Mouse (Mus musculus): ENCODE results near the gene Ccnl1. TPM values are rescaled to one million over a fixed set of nuclear protein-coding genes. Genes with fewer than 3 reads are reported as not detected.

Ccnl1 gene
- total RNA-seq, 2 experiments from 2014 or later, result 80.0 to 129 TPM

DNA sequence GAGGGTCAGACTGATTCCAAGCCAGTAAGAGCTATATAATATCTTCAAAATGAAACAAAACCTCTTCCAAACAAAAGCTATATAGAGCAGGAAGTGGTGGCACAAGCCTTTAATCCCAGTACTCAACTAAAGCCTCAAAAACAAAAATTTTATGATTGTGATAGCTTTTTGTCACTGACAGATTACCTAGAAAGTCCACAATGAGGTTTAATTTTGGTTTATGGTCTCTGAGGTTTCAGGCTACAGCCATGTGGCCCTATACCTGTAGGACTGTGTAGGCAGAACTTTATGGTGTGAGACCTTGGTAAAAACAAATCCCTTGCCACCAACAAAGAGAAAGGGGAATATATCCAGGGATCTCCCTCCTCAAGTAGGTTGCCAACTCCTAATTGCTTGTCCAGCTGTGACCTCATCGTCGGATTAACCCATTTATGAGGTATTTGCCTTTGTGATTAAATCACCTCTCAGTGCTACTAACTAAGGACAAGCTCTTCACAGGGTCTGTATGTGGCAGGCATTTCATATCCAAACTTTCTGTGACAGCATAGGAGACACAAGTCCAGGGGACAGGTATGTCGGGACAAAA, 1.5 kb upstream of the Ccnl1 start:
- no peak for DNase-seq

DNA sequence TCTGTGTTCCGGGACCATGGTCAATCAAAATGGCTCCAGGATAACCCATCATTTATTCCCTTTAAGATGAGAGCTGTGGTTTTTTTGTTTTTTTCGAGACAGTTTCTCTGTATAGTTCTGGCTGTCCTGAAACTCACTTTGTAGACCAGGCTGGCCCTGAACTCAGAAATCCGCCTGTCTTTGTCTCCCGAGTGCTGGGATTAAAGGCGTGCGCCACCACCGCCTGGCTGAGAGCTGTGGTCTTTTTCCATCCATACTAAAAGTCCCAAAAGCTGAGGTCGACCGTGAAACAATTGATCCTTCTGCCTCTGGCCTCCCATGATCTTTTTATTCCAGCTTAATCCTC, 764 bp upstream of the Ccnl1 start:
- peak in 1 of 2 experiments; percentile 27 for DNase-seq

DNA sequence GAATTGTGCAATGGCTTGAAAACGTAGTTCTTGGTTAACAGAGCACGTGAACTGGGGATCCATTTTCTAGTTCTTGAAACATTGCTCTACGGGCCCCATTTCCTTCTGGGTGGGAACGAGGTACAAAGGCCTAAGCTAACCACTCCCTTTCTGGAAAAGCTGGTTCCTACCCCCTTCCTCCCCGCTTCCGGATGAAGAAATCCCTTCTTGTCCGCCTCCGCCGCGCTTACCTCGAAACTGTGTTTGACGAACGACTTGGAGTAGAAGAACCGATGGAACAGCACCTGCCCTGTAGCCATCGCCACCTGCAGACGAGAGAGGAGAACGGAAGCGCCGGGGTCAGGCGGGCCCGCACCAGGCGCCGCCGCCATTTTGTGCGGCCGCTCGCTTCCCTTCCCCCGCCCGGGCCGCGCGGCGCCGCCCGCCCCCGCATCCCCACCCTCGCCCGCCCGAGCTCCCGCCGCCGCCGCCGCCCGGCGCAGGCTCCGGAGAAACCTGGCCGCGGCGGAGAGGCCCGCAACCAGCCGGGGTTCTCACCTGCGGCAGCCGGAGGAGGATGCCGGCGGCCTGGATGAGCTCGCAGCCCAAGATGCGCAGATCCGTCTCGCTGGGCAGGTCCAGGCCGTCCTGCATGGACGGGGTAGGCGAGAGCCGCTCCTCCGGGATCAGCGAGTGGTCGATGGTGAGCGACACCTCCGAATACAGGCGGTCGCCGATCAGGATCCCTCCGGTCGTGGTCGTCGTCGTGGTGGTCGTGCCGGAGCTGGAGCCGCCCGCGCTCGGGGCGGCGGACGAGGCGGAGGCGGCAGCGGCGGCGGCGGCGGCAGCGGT, 563 bp downstream of the Ccnl1 start:
- peak; percentile 43 to 68 for DNase-seq

DNA sequence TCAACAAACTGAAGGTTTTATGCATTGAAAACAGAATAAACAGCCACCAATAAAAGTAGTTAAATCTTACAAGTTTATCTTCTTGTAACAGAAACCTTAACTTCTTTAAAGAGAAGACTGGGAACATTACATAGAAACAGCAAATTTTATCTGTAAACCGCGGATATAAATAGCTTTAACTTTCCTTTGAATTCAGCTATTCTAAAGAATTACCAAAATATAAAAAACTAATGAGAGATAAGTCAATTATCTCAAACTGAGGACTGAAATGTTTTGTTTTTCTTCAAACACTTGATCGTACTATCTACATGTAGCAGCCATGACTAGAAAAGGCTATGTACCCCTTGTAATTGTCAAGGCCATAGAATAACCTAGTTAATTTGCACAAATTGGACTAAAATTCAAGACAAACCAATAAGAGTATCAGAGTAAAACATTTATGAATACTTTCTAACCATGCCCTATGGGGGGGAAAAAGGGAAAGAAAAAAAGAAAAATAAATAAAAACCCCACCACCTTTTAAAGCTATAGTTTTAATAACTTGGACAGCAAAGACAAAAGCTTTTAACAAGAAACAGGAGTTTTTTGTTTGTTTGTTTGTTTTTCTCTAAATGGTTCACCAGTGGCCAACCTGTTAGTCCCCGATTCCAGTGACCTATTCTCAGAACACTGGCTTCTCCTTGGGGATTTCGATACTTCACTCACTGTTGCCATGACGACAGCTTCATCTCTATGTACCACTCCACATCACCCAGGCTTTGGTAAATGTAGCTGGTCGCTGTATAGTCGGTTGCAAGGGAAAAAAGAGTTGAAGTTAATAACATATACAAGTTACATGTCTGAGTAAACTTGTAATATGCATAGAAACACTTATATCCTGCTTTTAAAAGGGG, 3.3 kb downstream of the Ccnl1 start:
- DNase-seq, result peak in 1 of 2 experiments; percentile 26

DNA sequence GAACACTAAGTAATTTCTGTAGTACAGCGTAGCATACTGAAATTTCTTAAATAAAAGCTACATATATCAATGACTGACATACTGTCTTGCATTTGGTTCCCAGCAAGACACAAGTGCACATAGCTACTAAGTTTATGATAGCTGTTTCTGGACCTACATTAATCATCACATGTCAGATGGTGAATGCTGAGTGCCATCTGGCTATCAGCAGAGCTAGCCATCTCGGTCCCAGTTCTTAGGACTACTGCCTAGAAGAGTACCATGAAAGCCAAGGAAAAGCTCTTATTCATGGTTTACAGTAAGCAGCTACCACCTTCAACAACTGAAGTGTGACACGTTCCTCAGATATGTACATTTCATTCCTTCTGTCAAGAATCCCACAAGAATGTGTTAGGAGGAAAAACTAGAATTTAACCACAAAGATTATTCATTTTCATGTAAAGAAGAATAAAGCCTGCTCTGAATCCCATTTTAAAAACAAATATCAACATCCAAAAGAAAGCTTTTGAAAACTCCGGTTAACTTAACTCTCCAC, 7.2 kb downstream of the Ccnl1 start:
- DNase-seq, result no peak

DNA sequence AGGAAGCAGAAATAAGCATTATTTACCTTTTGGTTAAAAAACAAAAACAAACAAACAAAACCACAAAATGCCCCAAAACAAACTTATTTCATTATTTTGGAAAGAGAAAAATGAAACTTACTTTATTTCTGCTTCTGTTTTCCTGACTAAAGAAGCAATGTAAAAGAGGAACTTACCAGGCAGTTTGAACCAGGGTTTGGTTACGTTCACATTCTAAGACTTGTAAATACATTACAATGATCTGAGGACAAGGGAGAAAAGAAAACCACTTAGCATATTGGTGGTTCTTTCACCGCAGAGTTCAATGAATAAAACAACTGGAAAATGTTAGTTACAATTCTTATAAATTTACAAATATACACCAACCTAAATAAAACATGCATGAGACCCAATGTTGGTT, 7.7 kb downstream of the Ccnl1 start:
- no peak for DNase-seq

DNA sequence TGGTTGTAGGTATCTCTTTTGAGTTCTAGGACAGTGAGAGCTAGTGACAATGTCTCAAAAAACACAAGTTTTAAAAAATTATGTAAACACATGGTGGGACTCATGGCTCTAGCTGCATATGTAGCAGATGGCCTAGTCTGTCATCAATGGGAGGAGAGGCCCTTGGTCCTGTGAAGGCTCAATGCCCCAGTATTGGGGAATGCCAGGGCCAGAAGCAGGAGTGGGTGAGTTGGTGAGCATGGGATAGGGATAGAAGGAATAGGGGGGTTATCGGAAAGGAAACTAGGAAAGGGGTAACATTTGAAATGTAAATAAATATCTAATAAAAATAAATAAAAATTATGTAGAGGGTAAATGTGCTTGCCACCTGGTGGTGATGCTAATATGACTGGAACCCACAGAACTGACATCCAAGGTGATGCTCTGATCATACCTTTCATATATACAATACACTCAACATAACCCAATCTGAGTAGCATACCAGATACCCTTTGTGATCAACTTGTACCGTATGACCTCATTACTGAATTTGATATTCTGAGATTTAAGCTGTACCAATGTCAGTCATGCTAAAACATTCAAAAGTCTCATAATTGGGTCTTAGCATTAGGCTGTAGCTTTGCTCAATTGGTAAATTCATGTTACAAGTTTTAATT, 12.6 kb downstream of the Ccnl1 start:
- no peak for DNase-seq

DNA sequence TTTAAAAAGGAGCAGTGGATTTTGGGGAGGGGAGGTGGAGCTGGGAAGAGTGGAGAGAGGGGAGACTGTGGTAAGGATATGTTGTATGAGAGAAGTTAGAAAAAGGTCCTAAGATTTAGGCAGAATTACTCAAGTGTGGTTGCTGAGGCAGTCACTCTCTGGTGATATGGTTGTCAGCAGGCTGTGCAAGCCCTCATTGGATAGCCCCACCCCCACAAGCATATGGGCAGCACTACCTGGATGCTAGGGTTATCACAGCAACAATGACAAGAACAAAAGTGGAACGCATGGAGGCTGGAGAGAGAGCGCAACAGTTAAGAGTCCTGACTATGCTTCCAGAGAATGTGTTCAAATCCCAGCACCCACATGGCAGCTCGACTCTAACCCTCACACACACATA, 13.3 kb downstream of the Ccnl1 start:
- no peak for DNase-seq

DNA sequence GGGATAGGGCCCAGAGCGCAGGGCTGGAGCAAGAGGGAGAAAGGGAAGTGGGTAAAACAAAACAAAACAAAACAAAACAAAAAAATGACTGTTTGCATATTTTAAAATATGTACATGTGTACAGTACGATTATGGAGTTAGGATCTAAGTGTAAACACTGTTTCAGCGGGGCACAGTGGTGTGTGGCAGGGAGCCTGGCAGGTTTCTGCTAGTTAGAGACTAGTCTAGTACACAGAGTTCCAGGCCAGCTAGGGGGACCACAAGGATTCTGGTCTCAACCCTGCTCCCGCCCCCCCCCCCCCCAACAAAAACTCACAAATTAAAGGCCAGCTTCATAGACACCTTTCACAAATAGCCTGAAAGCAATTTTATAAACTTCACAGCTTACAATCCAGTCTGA, 14.6 kb downstream of the Ccnl1 start:
- no peak for DNase-seq

DNA sequence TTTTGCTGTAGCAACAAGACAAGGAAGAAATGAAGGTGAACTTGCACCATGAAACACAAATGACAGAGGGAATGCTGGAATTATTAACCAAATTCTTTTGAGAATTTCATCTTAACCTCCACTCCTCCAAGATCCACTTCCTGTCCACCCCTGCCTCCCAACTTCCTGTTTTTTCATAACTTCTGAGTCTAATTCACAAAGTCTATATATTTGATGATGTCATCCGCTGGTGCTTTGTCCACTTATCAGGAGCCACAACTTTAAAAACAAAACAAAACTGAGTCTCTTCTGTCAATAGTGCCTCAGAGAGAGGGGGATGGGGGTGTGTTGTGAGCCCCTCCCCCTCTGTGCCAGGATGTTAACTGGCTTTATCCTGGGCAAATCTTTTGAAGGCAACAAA, 17.0 kb downstream of the Ccnl1 start:
- no peak for DNase-seq

DNA sequence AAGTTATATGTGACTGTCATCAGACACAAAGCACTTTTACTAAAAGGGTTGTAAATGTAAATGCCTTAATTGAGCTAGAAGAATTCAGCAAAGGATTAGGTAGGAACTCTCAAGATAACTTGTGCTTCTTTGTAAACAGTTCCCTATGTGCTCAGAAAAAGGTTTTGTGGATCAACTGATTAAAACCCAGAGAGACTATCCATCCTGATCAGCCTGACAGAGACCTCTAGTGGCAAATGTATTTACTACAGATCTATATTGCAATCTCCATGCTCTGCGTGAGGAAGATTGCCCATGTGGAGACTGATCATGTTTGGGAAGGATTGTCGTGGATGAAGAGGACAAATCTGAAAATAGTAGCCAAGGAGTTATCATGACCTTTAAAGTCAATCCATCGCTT, 19.8 kb downstream of the Ccnl1 start:
- no peak for DNase-seq

DNA sequence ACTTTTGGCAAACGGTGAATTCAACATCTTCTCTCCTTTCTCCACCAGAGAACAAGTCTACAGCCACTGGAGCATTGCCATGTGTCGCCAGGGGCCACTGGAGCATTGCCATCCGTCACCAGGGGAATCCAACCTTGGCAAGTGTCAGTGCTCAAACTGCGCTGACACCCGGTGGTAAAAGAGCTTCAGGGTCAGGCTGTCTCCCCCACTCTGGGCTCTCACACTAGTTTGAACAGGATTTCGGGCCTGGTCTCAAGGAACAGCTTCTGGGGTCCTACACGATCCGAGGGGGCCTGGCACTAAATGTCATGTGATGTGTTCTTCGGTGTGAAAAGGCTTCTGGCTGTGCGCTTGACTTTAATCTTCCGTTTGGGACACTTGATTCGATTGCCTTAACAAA, 21.7 kb downstream of the Ccnl1 start:
- peak in 1 of 2 experiments; percentile 36 for DNase-seq

DNA sequence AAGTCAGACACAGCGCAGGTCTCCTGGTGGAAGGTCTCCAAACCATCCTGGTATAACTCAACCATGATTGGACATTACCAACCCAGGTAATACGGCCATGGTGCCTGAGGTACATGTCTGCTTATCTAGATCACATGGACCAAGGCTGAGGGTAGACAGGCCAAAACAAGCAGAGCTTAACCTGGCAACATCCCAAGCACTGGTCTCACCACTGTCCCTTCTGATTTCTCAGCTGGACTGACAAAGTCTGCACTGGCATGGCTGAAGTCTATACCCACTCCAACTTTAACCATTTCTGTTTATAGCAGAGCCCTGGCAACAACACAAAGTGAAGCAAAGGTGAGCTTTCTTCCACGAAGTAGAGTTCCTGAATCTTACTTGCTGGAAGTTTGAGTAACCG, 22.9 kb downstream of the Ccnl1 start:
- peak in 1 of 2 experiments; percentile 18 for DNase-seq

DNA sequence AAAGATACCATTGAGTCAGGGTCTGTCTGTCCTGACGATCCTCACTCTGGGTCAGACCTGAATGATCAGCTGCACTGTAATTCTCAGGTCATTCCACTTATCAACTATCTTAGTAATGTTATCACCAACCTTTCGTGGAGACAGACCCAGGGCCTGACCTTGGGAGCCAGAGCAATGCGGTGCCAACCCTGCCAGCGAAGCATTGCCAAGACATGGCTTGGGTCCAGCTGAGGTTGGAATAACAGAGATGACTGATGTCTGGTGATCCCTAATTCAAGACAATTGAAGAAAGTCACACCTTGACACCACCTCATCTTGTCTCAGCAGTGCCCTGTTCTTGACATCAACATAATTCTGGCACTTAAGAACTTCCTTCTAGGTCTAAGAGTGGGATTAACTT, 24.3 kb downstream of the Ccnl1 start:
- peak; percentile 81 to 85 for DNase-seq

DNA sequence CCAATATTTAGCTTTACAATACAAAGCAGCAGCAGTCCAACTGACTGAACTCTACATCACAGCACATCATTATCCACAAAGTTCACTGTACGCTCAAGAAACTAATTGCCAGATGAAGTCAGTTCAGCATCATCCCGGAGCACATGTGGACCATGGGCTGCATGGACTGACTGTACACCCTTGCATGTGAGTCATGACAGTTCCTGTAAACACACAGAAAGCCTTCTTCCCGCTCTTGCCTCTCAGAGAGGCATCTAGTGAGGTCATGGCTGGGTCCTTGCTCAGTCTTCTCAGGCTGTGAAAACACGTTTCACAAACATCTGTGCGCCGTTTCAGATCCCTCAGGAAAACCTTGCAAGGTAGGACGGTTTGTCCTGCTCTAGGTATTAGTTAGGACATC, 26.5 kb downstream of the Ccnl1 start:
- no peak for DNase-seq

DNA sequence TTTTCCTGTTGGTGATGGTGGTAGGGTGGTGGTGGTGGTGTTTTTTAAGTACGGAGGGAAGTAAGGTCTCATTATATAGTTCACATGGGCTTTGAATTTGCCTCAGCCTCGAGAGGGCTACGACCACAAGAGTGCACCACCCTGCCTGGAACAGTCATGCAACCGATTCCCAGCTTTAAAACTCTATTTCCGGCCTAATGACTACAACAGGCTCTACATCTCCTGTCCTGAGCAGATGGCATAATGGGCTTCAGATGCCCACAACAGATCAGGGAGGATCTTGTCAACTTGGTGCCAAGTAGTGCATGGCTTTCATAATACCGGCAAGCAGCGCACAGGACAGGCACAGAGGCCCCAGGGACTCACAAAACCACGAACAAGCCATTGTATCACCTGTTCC, 27.4 kb downstream of the Ccnl1 start:
- DNase-seq, result no peak

DNA sequence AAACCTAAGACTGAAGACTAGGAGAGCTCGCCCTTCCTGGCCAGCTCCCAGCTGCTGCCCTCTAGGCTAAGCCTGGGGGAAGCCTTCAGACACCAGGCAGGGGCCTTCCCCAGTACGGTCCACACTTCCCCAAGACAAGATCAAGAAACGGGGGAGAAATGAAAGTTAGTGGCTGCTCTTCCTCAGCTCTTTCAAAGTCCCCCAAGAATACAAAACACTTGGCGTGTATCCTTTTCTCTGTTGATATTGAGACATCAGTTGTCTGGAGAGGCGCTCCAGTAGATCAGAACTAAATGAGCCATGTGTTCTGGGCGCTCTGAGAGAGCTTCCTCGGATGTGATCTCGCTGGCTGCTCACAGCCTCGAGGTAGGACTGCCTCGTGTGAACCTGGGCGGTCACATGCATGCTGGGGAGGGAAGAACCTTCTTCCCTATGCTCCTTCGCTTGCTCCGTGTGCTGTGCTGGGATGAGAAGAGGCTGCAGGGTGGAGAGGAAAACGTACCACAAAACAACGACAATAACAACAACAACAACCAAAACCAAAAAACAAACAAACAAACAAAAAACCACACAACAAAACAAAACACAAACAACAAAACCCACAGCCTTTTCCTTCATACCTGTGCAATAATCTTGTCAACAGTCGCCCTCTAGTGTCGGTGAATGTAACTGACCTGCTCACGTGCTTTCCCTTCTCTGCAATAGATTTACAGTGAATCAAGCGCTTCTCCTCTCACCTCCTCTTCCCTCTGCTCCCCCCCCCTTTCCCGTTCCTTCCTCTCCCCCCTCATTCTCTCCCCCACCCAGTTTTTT, 28.0 kb downstream of the Ccnl1 start:
- peak; percentile 57 to 69 for DNase-seq

DNA sequence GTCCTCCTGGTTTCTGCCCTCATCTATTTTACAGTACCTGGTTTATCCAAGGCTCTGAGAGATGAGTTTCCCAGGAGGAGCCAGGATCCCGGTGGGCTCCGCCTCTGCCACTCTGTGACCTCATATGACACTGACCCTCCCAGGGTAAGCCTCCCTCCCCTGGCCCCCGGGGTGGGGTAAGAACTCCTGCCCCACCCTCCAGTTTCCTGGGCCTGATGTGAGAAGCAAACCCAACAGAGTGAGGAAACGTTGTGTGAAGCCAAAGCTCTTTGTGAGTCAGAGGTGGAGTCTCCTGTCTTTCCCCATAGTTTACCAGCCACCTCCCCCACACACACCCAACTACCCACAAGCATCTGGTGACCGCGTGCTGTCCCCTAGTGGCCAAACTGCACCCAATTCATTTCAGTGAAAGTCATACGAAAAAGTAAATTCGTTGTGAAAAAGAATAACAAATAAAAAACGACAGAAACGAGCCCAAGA, 28.7 kb downstream of the Ccnl1 start:
- peak; percentile 87 to 89 for DNase-seq

DNA sequence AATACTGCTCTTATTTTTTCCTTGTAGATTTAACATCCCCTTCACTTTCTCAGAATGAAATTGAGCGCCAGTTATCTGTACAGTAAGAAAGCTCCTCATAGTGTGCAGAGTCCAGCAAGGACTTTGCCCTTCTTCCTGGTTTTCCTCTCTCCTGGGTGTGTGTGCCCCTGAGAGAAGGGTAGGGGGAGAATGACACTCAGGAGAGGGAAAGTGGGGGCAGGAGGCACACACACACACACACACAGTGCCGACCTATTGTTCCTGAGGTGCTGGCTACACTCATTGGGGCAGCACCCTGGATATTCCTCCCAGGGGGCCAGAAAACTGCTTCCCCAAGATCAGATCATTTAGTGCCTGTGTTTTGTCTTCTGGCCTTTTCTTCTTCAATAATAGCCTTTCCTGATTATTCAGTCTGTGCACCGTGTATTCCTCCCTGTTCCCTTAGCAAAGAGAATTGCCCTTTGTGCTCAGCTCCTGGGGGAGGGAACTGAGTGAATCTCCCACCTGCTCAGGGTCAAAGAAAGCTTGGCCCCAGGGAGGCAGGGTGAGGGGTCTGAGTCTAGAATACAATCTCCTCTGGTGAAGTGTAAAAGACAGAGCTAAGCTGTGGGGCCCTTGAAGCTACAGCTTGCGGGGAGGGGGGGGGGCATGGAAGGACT, 29.3 kb downstream of the Ccnl1 start:
- no peak for DNase-seq

DNA sequence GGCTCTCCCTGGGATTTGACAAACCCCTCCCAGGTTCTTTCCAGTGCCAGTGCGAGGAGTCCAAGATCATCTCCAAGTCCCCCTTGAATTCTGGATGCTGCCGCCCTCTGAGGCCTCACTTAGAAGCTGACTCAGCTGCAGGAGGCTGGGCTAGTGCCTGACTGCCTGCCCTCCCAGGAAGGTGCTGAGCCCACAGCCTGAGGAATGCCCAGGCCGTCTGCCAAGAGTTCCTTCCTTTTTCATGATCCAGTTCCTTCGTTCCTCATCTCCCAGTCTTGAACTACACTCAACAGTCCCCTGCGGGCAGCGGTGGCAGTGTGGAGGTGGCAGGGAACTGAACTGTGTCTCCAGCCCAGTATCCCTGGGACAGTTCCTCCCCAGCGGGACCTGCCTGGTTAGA, 30.4 kb downstream of the Ccnl1 start:
- DNase-seq, result peak; percentile 74 to 77

DNA sequence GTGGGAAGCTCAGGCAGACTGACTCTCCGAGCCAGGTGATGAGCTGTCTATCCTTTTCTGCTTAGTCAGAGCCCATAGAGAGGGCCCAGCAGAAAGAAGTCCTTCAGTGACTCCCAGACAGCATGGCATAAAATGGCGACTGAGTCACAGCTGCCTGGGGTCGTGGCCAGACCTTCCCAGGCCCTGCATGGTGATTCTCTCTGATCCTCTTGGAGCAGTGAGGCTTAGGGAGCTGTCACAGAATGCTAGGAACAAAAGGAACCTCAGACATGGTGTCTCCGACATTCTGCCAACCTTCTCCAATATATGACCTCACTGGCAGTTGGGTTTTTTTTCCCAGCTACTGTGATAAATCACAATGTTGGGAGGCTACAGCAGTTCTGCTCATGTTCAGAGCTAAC, 30.9 kb downstream of the Ccnl1 start:
- peak; percentile 36 to 37 for DNase-seq

Measured in adrenal gland, postnatal 36 days (tissue).